Mouse (Mus musculus) hindbrain, embryonic 10.5 days (tissue): Measurements from ENCODE around the gene Atp12a. TPM values are rescaled to one million over a fixed set of nuclear protein-coding genes. Genes with fewer than 3 reads are reported as not detected.

Source experiments
- DNase-seq: peaks from one replicate; pipeline ENCODE4 v3.0.0-alpha.2; 2017; ENCODE audit warnings: low spot score
- H3K27ac ChIP-seq: fragments of 300-500 bp; sonication (generic); 2 replicates; pipeline ENCODE4 v1.5.1; 2016; ENCODE audit warnings: mild to moderate bottlenecking, moderate library complexity
- H3K27me3 ChIP-seq: fragments of 300-500 bp; sonication (generic); 2 replicates; pipeline ENCODE4 v1.6.1; 2016; ENCODE audit warnings: mild to moderate bottlenecking; ENCODE audit not compliant: poor library complexity, insufficient read depth, severe bottlenecking
- H3K36me3 ChIP-seq: fragments of 300-500 bp; sonication (generic); 2 replicates; pipeline ENCODE4 v1.6.1; 2016; ENCODE audit warnings: mild to moderate bottlenecking, moderate library complexity
- H3K4me1 ChIP-seq: fragments of 300-500 bp; sonication (generic); replicated peaks from 2 replicates; pipeline ENCODE4 v1.6.1; 2016; ENCODE audit warnings: mild to moderate bottlenecking
- H3K4me3 ChIP-seq: fragments of 300-500 bp; sonication (generic); 2 replicates; pipeline ENCODE4 v1.5.1; 2016; ENCODE audit warnings: mild to moderate bottlenecking, moderate library complexity
- H3K9me3 ChIP-seq: fragments of 300-500 bp; sonication (generic); 2 replicates; pipeline ENCODE4 v1.6.1; 2016; ENCODE audit warnings: mild to moderate bottlenecking, moderate library complexity
- WGBS: fragments of 180-500 bp; shearing (Covaris S2); methylation state at CpG from one replicate; pipeline ENCODE4 v1.1.7; 2016; 5-methylcytosine and 5-hydroxymethylcytosine counted together
- polyA plus RNA-seq: library from polyadenylated mRNA; unstranded; fragments of >200 nt; fragmentation: Nextera tagmentation; extraction: Ambion mirVana; gene quantifications from 2 replicates; pipeline ENCODE4 v1.2.1, GENCODE M21; 2016

Atp12a gene
- polyA plus RNA-seq, 1 experiment from 2014 or later, result not detected

DNA sequence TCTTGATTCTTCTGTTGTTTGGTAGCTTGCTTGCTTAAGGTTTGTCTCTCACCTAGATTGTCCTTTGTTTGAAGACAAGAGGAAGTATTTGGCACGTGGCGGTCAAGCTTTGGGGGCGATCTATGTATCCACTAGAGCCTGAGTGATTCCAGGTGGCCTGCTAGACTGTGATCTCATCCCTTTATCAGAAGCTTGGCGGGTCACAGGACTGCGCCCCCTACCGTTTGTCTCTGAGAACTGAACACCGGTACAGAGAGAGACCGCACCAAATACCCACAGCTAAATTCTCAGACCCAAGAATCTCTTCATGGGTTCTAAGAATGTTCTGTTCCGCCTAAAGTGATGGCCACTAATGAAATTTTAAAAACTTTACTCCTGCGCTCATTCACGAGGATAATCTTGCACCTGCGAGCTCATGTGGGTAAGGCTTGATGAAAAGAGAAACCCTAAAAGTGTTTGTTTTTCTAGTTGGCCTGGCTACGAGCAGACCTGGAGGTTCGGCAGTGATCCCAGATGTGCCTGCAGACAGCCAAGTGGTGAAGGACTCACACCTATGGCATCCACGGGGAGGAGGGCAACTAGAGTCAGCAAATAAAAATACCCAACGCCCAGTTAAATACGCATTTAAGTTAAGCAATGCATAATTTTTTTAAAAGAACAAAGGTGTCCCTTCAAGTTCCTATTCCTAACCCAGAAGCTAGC, 12.8 kb upstream of the Atp12a start:
- no peaks in the 10 kb centered on the region for H3K36me3 ChIP-seq
- peak; percentile 54 for DNase-seq
- no peaks in the 10 kb centered on the region for H3K4me1 ChIP-seq
- H3K27ac ChIP-seq, result no peak overlapping the region
- no peak overlapping the region for H3K4me3 ChIP-seq
- no peaks in the 10 kb centered on the region for H3K9me3 ChIP-seq
- no peaks in the 10 kb centered on the region for H3K27me3 ChIP-seq
- WGBS, result 37% methylated on average over 17 of the region's 17 CpGs

DNA sequence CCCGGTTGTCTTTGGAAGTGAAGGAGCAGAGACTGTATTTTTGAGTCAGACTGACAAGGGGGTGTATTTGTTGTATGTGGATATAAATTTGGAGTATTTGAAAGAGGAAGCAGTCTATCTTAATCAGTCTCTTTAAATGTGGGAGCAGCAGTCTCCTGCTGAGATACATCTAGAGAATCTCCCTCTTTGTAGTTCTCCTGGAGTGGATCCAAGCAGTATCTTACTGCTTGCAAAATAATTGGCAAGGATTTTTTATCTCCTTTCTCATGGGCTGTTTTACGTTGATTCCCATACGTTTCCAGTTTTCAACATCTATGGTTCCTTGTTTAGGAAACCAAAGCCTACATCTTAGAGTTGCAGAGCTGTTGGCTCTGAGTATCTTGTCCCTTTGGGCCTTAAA, 10.1 kb upstream of the Atp12a start:
- Histone ChIP-seq H3K4me1 (no peaks in the 10 kb centered on the region), H3K27me3 (no peaks in the 10 kb centered on the region), H3K9me3 (no peaks in the 10 kb centered on the region), H3K27ac (no peak overlapping the region), H3K36me3 (no peaks in the 10 kb centered on the region), H3K4me3 (no peak overlapping the region)
- no peak for DNase-seq
- 89% methylated on average over 3 of the region's 3 CpGs for WGBS

DNA sequence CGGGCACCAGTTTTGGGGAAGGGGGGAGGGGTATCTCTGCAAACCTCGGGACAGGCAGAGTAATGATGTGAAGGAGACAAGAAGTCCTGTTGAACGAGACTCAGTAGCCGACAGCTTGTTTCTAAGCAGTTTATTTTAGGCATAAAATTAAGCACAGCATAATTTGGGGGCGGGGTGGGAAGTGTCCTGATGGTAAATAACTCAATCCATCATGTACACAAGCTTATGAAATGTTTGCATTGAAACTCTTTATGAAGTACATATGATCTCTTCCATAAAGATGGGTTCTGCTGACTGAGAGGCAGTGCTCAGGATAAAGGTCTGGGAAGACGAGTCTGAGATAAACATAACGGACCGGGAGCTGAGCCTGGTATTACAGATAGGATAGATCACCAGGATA, 9.5 kb upstream of the Atp12a start:
- Histone ChIP-seq H3K4me3 (no peak overlapping the region), H3K27me3 (no peaks in the 10 kb centered on the region), H3K27ac (no peak overlapping the region), H3K4me1 (no peaks in the 10 kb centered on the region), H3K36me3 (no peaks in the 10 kb centered on the region), H3K9me3 (no peaks in the 10 kb centered on the region)
- no peak for DNase-seq
- 83% methylated on average over 8 of the region's 8 CpGs for WGBS

DNA sequence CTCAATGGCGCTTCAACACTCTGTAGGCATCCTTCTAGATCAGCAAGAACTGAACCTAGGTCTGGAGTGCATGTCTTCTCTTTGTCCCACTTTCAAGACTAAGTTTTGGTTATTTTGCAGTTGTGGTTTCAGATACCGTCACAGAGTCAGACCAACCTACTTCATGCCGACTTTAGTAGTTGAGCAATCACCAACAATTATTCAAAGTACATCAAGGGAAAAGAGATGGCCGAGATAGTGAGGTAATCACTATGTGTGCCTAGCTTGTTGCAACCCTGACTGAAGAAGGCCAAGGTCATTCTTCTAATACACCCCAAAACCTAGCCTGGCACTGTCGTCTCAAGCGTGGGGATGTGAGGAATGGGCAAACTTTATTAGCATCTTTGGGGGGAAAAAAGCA, 8.7 kb upstream of the Atp12a start:
- Histone ChIP-seq H3K27ac (no peak overlapping the region), H3K4me1 (no peaks in the 10 kb centered on the region), H3K27me3 (no peaks in the 10 kb centered on the region), H3K36me3 (no peaks in the 10 kb centered on the region), H3K4me3 (no peak overlapping the region), H3K9me3 (no peaks in the 10 kb centered on the region)
- no peak for DNase-seq
- WGBS, result 88% methylated on average over 6 of the region's 6 CpGs

DNA sequence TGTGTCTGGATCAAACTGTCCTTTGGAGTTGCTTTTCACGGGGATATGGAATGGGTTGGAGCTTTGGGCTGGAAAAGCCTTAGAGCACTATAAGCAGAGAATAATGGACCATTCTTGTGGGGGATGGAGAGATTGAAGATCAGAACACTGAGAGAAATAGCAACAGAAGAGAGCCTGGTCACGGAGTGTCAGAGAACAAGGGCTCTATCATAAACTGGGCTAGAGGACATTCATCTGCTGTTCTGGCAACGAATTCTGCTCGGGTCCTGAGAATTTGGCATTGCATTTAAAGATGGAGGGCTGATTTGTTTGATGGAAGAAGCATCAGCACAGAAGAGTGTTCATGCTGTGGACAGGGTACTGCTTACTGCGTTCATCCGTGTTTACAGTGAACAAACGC, 6.4 kb upstream of the Atp12a start:
- Histone ChIP-seq H3K4me1 (no peaks in the 10 kb centered on the region), H3K27me3 (peaks cover 14% of the 10 kb centered on the region), H3K36me3 (no peaks in the 10 kb centered on the region), H3K9me3 (no peaks in the 10 kb centered on the region), H3K27ac (no peak overlapping the region), H3K4me3 (no peak overlapping the region)
- no peak for DNase-seq
- WGBS, result 84% methylated on average over 7 of the region's 7 CpGs

DNA sequence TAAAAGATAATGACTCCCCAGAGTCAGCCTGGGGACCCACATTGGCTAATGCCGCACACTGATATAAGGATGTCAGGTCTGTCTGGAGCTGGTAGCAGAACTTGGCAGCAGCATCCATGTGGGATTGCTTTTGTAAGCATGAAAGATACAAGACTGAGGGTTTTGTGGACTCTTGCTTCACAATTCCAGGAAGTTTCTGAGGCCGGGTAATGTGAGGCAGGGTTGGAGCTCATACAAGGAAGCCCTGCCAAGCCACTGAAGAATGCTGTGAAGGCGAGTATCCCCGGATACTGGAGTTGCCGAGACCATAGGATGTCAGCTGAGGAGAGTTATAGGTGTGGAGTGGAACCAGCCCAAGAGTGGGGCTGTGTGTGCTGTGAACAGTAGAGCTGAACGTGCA, 5.7 kb upstream of the Atp12a start:
- WGBS, result 86% methylated on average over 6 of the region's 6 CpGs
- H3K4me1 ChIP-seq, result no peaks in the 10 kb centered on the region
- no peak overlapping the region for H3K27ac ChIP-seq
- DNase-seq, result no peak
- H3K27me3 ChIP-seq, result peaks cover 21% of the 10 kb centered on the region
- no peak overlapping the region for H3K4me3 ChIP-seq
- no peaks in the 10 kb centered on the region for H3K36me3 ChIP-seq
- H3K9me3 ChIP-seq, result no peaks in the 10 kb centered on the region

DNA sequence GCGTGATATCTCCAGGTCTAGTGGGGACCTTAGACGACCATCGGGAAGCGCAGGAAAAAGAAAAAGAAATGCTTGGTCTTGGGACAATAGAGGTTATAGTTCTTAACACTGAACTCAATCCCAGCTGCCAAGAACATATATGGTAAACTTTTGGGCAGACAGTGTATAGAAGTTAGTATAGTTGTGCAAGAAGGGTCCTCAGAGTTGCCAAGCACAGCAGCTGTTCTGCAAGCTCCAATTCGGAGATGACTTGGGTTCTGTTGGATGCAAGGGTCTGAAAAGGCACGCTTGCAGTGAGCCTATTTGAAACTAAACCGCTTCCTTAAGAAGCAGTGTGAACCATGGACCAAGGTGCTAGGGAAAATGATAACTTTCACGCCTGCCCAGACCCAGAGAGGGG, 424 bp downstream of the Atp12a start:
- WGBS, result 34% methylated on average over 8 of the region's 8 CpGs
- H3K9me3 ChIP-seq, result no peaks in the 10 kb centered on the region
- H3K27ac ChIP-seq, result no peak overlapping the region
- H3K27me3 ChIP-seq, result peaks cover 65% of the 10 kb centered on the region
- H3K4me3 ChIP-seq, result peak overlapping the region; percentile 50
- no peak for DNase-seq
- peaks cover 8% of the 10 kb centered on the region for H3K4me1 ChIP-seq
- no peaks in the 10 kb centered on the region for H3K36me3 ChIP-seq

DNA sequence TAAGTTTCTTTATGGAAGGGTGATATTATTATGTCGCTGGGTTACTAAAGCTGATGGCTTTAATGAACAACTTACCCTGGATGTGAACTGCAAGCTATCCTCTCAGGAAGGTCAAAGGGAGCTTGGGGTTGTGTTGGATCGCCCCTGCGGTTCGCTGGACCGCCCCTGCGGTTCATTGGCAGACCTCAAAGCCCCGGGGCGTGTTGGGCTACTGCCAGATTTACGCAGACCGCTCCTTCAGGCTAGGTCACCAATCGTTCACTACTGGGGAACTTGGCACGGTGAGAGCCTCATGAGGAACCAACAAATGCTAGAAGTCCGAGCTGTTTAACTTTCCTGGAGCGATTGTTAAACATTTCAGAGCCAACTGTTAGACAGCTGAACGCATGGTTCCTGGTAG, 1.8 kb downstream of the Atp12a start:
- H3K27me3 ChIP-seq, result peaks cover 65% of the 10 kb centered on the region
- DNase-seq, result no peak

DNA sequence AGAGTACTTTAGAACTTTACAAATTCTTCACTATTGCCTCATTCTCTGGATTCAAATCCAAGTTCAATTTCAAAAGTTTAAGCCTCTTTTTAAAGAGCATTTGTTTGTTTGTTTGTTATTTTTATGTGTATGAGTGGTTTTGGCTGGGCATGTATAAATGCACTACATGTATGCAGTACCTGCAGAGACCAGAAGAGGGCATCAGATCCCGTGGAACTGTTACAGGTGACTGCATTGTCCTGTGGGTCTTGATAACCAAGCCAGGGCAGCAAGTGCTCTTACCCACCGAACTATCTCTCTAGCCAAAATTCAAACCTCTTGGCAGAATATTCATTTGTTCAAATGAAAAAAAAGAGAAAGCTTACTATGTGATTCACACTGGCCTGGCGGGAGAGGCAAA, 4.0 kb downstream of the Atp12a start:
- H3K27me3 ChIP-seq, result peaks cover 47% of the 10 kb centered on the region
- 59% methylated on average over 3 of the region's 3 CpGs for WGBS
- H3K36me3 ChIP-seq, result no peaks in the 10 kb centered on the region
- peak; percentile 15 for DNase-seq
- no peak overlapping the region for H3K27ac ChIP-seq
- H3K4me3 ChIP-seq, result no peak overlapping the region
- no peaks in the 10 kb centered on the region for H3K9me3 ChIP-seq
- H3K4me1 ChIP-seq, result peaks cover 8% of the 10 kb centered on the region

More for the DNA sequence above, 1.8 kb downstream of the Atp12a start:
- Histone ChIP-seq H3K27ac (no peak overlapping the region), H3K36me3 (no peaks in the 10 kb centered on the region), H3K9me3 (no peaks in the 10 kb centered on the region), H3K4me1 (peaks cover 8% of the 10 kb centered on the region), H3K4me3 (no peak overlapping the region)
- WGBS, result 36% methylated on average over 15 of the region's 15 CpGs

DNA sequence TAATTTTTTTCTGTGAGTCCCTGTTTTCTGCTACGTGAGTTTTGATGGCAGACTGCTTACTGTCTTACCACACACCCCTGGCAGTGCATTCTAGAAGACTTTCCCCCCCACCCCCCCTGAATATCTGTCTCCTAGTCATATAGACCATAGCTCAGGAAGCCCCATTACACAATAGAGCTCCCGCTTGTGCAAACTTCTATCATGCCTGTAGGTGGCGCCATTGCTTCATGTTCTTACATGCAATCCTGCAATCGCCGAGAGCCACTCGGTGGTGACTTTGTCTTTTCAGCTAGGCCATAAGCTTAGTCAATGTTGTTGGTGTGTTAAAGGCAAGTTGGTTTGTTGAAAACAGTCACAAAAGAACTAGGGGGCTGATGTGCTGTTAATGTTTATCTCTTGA, 10.9 kb downstream of the Atp12a start:
- WGBS, result 3% methylated on average over 6 of the region's 6 CpGs
- peak; percentile 83 for DNase-seq

DNA sequence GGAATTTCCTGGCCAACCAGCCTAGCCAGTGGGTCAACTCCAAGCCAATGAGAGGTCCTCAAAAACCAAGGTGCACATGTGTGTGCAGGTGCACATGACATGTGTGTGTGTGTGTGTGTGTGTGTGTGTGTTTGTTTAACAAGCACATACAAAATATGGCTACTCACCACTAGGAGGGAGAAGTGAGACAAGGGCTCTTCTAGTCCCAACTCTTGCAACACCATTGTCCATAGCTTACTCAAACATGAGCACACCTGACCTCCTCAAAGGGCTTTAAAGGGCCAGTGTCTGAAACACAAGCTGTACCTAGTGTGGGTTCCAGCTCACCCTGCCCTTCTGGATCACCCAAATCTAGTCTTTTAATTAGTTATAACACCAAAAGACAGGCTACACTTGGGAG, 12.9 kb downstream of the Atp12a start:
- Histone ChIP-seq H3K9me3 (no peaks in the 10 kb centered on the region), H3K4me1 (peaks cover 4% of the 10 kb centered on the region; the same call in 1 of the 2 replicates), H3K27me3 (no peaks in the 10 kb centered on the region), H3K27ac (no peak overlapping the region), H3K4me3 (no peak overlapping the region), H3K36me3 (no peaks in the 10 kb centered on the region)
- DNase-seq, result no peak

More for the DNA sequence above, 10.9 kb downstream of the Atp12a start:
- Histone ChIP-seq H3K27ac (no peak overlapping the region), H3K27me3 (no peaks in the 10 kb centered on the region), H3K4me3 (no peak overlapping the region), H3K4me1 (peaks cover 4% of the 10 kb centered on the region; the same call in 1 of the 2 replicates), H3K9me3 (no peaks in the 10 kb centered on the region), H3K36me3 (no peaks in the 10 kb centered on the region)

DNA sequence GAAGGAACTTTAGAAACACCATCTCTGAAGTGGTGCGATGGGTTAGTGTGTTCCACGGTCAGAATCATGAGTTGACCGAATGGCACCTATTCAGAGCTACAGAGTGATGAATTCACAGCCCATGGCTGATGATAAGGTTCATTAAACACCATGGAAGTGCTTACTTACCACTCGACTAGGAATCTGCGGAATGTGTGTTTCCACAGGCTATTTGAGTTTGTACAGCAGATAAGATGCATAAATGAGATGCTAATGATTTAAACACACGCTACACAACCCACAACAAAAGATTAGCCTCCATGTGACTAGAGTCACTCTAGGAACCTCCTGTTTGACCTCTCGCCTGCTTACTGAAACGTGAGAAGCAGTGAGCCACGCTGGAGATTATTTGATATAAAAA, 14.5 kb downstream of the Atp12a start:
- H3K9me3 ChIP-seq, result no peaks in the 10 kb centered on the region
- no peaks in the 10 kb centered on the region for H3K36me3 ChIP-seq
- 76% methylated on average over 9 of the region's 9 CpGs for WGBS
- peaks cover 4% of the 10 kb centered on the region; the same call in 1 of the 2 replicates for H3K4me1 ChIP-seq
- H3K27ac ChIP-seq, result no peak overlapping the region
- no peak overlapping the region for H3K4me3 ChIP-seq
- DNase-seq, result no peak
- H3K27me3 ChIP-seq, result no peaks in the 10 kb centered on the region

DNA sequence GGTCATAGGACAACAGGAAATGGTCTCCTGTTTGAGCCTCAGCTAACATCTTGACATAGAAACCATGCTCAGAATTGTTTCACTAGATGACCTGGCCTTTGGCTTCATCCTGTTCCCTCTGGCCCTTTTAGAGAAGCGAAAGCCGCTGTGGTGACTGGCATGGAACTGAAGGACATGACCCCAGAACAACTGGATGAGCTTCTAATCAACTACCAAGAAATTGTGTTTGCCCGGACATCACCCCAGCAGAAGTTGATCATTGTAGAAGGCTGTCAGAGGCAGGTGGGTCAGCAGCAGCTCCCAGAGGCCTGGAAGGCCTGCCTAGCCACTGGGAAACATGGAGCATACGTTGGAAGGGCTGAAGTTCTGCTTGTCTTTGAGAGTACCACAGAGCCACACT, 17.5 kb downstream of the Atp12a start:
- WGBS, result 87% methylated on average over 4 of the region's 4 CpGs
- no peak for DNase-seq
- H3K36me3 ChIP-seq, result no peaks in the 10 kb centered on the region
- no peaks in the 10 kb centered on the region for H3K9me3 ChIP-seq
- H3K27me3 ChIP-seq, result no peaks in the 10 kb centered on the region
- no peak overlapping the region for H3K27ac ChIP-seq
- H3K4me3 ChIP-seq, result no peak overlapping the region
- peaks cover 4% of the 10 kb centered on the region; the same call in 1 of the 2 replicates for H3K4me1 ChIP-seq

DNA sequence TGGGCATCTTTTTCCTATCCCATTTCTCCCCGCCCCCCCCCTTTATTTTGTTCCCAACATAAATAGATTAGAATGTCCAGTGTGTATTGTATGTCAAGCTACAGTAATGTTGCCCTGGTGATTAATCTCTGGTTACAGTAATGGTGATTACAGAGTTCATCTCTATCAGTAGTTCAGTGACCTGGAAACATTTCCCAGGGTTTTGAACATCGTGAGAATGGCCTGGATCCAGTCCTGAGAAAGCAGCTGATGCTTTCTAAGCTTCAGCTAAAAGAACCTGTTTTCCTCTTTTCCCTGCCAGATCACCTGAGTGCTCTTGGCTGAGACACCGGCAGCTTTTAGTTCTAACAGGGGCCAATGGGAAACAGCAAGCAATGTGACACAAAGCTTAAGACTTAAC, 25.4 kb downstream of the Atp12a start:
- no peak overlapping the region for H3K27ac ChIP-seq
- no peak for DNase-seq
- 71% methylated on average over 3 of the region's 3 CpGs for WGBS

More for the DNA sequence above, 25.4 kb downstream of the Atp12a start:
- no peak overlapping the region for H3K4me3 ChIP-seq
- peaks cover 14% of the 10 kb centered on the region for H3K4me1 ChIP-seq
- H3K27me3 ChIP-seq, result no peaks in the 10 kb centered on the region
- no peaks in the 10 kb centered on the region for H3K36me3 ChIP-seq
- no peaks in the 10 kb centered on the region for H3K9me3 ChIP-seq
